Mouse (Mus musculus) limb, embryonic 14.5 days (tissue): ENCODE data around the gene Pdss2. TPM values are rescaled to one million over a fixed set of nuclear protein-coding genes. Genes with fewer than 3 reads are reported as not detected.

Source experiments
- ATAC-seq: fragments of 200-750 bp; cut with Nextera tagmentation; 2 replicates; pipeline ENCODE4 v1.8.0; 2017; ENCODE audit warnings: low read depth, moderate number of reproducible peaks, moderate TSS enrichment; ENCODE audit not compliant: low FRiP score
- DNase-seq: peaks from one replicate; pipeline ENCODE4 v3.0.0-alpha.2; 2015; ENCODE audit warnings: low spot score
- H3K27ac ChIP-seq: fragments of 300-500 bp; sonication (generic); replicated peaks from 2 replicates; pipeline ENCODE4 v1.5.1; 2014; ENCODE audit warnings: low read depth, mild to moderate bottlenecking, low read length, moderate library complexity, mixed read lengths
- H3K27me3 ChIP-seq: fragments of 300-500 bp; sonication (generic); 2 replicates; pipeline ENCODE4 v1.6.1; 2014; ENCODE audit warnings: low read length, mixed read lengths; ENCODE audit not compliant: control insufficient read depth, insufficient read depth
- H3K36me3 ChIP-seq: fragments of 300-500 bp; sonication (generic); 2 replicates; pipeline ENCODE4 v1.6.1; 2014; ENCODE audit warnings: mild to moderate bottlenecking, low read length, moderate library complexity, mixed read lengths; ENCODE audit not compliant: control insufficient read depth, insufficient read depth
- H3K4me1 ChIP-seq: fragments of 300-500 bp; sonication (generic); 2 replicates; pipeline ENCODE4 v1.6.1; 2014; ENCODE audit warnings: antibody characterized with exemption, low read length, mixed read lengths; ENCODE audit not compliant: control insufficient read depth, insufficient read depth
- H3K4me2 ChIP-seq: fragments of 300-500 bp; sonication (generic); replicated peaks from 2 replicates; pipeline ENCODE4 v1.6.1; 2014; ENCODE audit warnings: low read depth, mild to moderate bottlenecking, low read length, moderate library complexity; ENCODE audit not compliant: severe bottlenecking
- H3K4me3 ChIP-seq: fragments of 300-500 bp; sonication (generic); replicated peaks from 2 replicates; pipeline ENCODE4 v1.5.1; 2014; ENCODE audit warnings: low read length
- H3K9ac ChIP-seq: fragments of 300-500 bp; sonication (generic); 2 replicates; pipeline ENCODE4 v1.6.1; 2014; ENCODE audit warnings: mild to moderate bottlenecking, low read depth, low read length, moderate library complexity; ENCODE audit not compliant: severe bottlenecking
- H3K9me3 ChIP-seq: fragments of 300-500 bp; sonication (generic); 2 replicates; pipeline ENCODE4 v1.6.1; 2016; ENCODE audit warnings: low read length; ENCODE audit not compliant: control insufficient read depth
- POLR2A ChIP-seq: fragments of 200-500 bp; IDR thresholded peaks from 2 replicates; pipeline ENCODE4 v1.8.0; 2012; ENCODE audit warnings: inconsistent platforms, mild to moderate bottlenecking, moderate library complexity, borderline replicate concordance; ENCODE audit not compliant: insufficient read depth, insufficient read length; ENCODE audit errors: extremely low read depth
- WGBS: fragments of 180-500 bp; shearing (Covaris S2); extraction: QIAGEN DNeasy Blood & Tissue Kit; methylation state at CpG from one replicate; pipeline ENCODE4 v1.1.7; 2014; 5-methylcytosine and 5-hydroxymethylcytosine counted together
- polyA plus RNA-seq, 2 experiments: library from polyadenylated mRNA; depleted of rRNA in 1 of 2; stranded (reverse) in 1 of 2; unstranded in 1 of 2; fragments of >200 nt; fragmentation: Nextera tagmentation in 1 of 2; extraction: Ambion mirVana in 1 of 2; gene quantifications; 2 replicates each; pipeline versions ENCODE4 v1.2.1 to v1.2.3; 2012 to 2014

Pdss2 gene
- polyA plus RNA-seq, 2 experiments, result 8.8 to 10.1 TPM

DNA sequence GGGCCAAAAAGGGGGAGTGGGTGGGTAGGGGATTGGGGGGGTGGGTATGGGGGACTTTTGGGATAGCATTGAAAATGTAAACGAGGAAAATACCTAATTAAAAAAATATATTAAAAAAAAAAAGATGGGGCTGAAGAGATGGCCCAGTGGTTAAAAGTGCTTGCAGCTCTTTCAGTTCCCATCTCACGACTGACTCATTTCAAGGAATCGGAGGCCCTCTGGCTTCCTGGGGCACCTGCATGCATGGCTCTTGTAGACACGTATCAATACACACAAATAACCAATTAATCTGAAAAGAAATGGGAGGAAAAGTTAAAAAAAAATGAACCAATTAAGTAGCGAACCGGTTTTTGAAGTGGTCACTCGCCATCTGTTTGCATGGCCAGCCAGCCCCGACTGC, 155.5 kb downstream of the Pdss2 start:
- Histone ChIP-seq H3K27ac (no peak overlapping the region), H3K9ac (no peak overlapping the region), H3K36me3 (no peaks in the 10 kb centered on the region), H3K9me3 (no peaks in the 10 kb centered on the region), H3K4me3 (no peak overlapping the region), H3K4me2 (no peak overlapping the region), H3K4me1 (no peaks in the 10 kb centered on the region; the same call in 1 of the 2 replicates), H3K27me3 (no peaks in the 10 kb centered on the region)
- WGBS, result 59% methylated on average over 8 of the region's 8 CpGs
- DNase-seq, result no peak
- TF ChIP-seq POLR2A, result no peak
- ATAC-seq, result no peak

GRCm38 (mm10) chr10:43378279-43378678, 157.0 kb downstream of the Pdss2 start:
- DNase-seq, result peak; percentile 36

DNA sequence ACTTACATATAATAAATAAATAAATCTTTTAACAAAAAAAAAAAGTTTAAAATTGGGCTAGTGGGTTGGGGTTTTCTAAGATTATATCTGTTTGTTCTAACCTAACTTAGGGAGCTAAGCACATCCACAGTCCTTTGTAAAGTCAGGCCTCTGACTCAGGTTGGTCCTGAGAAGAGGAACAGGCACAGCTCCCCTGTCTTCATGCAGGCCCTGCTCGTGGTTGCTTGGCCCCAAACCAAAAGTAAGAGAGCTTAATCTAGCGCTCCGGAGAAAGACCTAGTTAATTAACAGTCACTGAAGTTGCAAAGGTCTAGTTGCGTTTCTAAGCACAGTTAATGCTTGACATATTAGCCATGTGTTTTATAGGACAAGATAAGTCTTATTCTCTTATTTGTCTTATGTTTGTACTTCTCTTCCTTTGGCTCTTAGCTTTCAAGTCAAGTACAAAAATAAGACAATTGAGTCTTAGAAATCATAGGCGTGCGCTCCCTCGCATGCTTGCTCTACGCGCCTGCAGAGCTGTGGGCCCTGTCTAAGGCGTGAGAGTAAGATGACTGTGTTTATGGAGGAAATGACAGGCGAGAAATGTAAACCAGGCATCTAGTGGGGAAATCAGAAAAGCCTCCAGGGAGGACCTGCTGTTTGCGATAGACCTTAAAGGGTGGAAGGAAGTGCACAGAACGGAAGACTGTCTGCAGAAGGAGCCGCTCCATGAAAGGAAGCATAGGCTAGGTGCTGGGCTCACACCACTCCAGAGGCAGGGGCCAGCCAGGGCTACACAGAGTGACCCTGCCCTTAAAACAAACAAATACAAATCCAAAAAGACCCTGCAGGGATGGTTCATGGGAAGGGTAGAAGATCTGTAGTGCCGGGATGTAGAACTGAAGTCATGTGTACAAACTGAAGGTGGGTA, 157.7 kb downstream of the Pdss2 start:
- DNase-seq, result no peak
- Histone ChIP-seq H3K4me3 (no peak overlapping the region), H3K9me3 (no peaks in the 10 kb centered on the region), H3K9ac (no peak overlapping the region), H3K27ac (no peak overlapping the region), H3K4me2 (no peak overlapping the region), H3K4me1 (no peaks in the 10 kb centered on the region), H3K36me3 (no peaks in the 10 kb centered on the region), H3K27me3 (no peaks in the 10 kb centered on the region)
- no peak for TF ChIP-seq POLR2A
- ATAC-seq, result no peak
- WGBS, result 69% methylated on average over 15 of the region's 15 CpGs

More at GRCm38 (mm10) chr10:43378279-43378678, 157.0 kb downstream of the Pdss2 start:
- no peak overlapping the region for H3K4me3 ChIP-seq
- H3K4me1 ChIP-seq, result no peaks in the 10 kb centered on the region
- WGBS, result 49% methylated on average over 5 of the region's 5 CpGs
- no peak overlapping the region for H3K4me2 ChIP-seq
- no peaks in the 10 kb centered on the region for H3K9me3 ChIP-seq
- no peak for TF ChIP-seq POLR2A
- no peaks in the 10 kb centered on the region for H3K36me3 ChIP-seq
- no peak overlapping the region for H3K27ac ChIP-seq
- no peak for ATAC-seq
- no peaks in the 10 kb centered on the region for H3K27me3 ChIP-seq
- no peak overlapping the region for H3K9ac ChIP-seq

DNA sequence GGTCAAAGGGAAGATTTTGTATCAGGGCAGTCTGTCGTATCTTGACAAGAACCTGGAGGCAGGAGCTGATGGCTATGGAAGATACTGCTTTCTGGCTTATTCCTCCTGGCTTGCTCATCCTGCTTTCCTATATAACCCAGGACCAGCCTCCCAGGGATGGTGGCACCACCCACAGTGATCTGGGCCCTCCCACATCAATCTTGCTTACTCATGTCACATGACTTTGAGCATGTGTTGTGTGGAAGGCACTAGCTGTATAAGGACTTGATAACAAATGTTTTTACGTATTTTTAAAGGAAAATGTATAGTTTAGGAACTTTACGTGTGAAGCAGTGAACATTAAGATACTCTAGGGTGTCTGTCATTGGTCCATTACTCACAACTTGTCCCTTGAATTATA, 161.4 kb downstream of the Pdss2 start:
- H3K9me3 ChIP-seq, result no peaks in the 10 kb centered on the region
- no peak overlapping the region for H3K4me2 ChIP-seq
- WGBS, result 83% methylated on average over 3 of the region's 3 CpGs
- no peaks in the 10 kb centered on the region for H3K36me3 ChIP-seq
- no peak for DNase-seq
- TF ChIP-seq POLR2A, result no peak
- ATAC-seq, result no peak
- H3K4me3 ChIP-seq, result no peak overlapping the region
- no peak overlapping the region for H3K9ac ChIP-seq
- no peaks in the 10 kb centered on the region for H3K4me1 ChIP-seq
- H3K27ac ChIP-seq, result no peak overlapping the region
- H3K27me3 ChIP-seq, result no peaks in the 10 kb centered on the region

DNA sequence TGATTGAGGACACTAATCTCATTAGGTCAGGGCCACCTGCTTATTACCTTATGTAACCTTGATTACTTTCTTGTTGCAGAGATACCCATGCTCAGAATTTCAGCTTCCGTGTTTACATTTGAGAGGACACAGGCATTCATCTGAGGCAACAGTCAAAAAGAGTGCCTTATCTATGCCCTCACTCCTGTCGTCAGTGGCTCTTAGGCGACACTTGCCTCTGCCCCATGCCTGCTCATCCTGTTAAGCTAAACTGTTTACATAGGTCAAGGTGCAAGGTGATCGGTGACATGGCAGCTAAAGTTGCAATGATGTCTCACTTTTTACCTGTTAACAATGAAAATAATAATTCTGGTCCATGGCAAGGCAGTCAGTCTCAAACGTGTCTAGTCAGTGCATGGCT, 163.3 kb downstream of the Pdss2 start:
- Histone ChIP-seq H3K36me3 (no peaks in the 10 kb centered on the region), H3K4me1 (no peaks in the 10 kb centered on the region), H3K27ac (no peak overlapping the region), H3K4me3 (no peak overlapping the region), H3K27me3 (no peaks in the 10 kb centered on the region), H3K4me2 (no peak overlapping the region), H3K9ac (no peak overlapping the region), H3K9me3 (no peaks in the 10 kb centered on the region)
- no peak for TF ChIP-seq POLR2A
- no peak for ATAC-seq
- no peak for DNase-seq
- WGBS, result 84% methylated on average over 5 of the region's 5 CpGs
